Mouse (Mus musculus) liver, embryonic 14.5 days (tissue): ENCODE data around the gene E130208F15Rik.

Experiments
- CTCF ChIP-seq: IDR thresholded peaks from 2 replicates; pipeline ENCODE4 v1.5.1; 2016; ENCODE audit warnings: antibody characterized with exemption, low read depth, control low read depth
- EP300 ChIP-seq: IDR thresholded peaks from 2 replicates; pipeline ENCODE4 v1.6.1; 2016; ENCODE audit warnings: antibody characterized with exemption, low read depth

DNA sequence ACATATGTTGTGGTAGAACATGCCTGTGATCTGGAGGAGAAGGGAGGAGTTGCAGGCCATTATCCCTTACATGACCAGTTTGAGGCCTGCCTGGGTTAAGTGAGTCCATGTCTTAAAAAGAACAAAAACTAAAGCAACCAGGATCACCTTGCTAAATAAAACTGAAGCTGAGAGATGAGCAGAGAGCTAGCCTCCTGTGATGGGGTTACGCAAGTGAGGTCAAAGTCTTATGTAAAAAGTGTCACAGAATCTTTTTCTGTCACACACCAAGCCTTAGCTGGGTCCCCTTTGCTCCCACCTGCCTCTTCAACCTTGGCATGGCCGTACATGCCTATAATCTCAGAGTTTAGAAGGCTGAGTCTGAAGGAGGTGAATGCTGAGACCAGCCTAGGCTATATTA lies 594 bp upstream of the E130208F15Rik start:
- no peak for TF ChIP-seq CTCF
- no peak for TF ChIP-seq EP300
